Mouse (Mus musculus): ENCODE data around the gene Ppt2. TPM values are rescaled to one million over a fixed set of nuclear protein-coding genes. Genes with fewer than 3 reads are reported as not detected.

The Ppt2 gene
- polyA plus RNA-seq (2014; fragmentation: Illumina TruSeq; extraction: RNeasy Lipid Tissue Mini Kit (QIAGEN cat#74804); ENCODE audit: insufficient read depth, low read depth, low replicate concordance), result 30.7 TPM

GRCm38 (mm10) chr17:34627943-34628643 is at the start of gene Ppt2:
Gene Ppt2 (minus strand): TSS chr17:34628510.

GRCm38 (mm10) chr17:34670235-34670634 is 41.9 kb upstream of the Ppt2 start, which contains the start of gene Tnxb:
Gene Tnxb (plus strand): TSS chr17:34670535.

GRCm38 (mm10) chr17:34646906-34647787 is 18.8 kb upstream of the Ppt2 start, which contains the start of gene Atf6b:
Gene Atf6b (plus strand): TSS chr17:34647146.

GRCm38 (mm10) chr17:34644608-34645007 is 16.3 kb upstream of the Ppt2 start, which contains the start of gene Fkbpl:
Gene Fkbpl (plus strand): TSS chr17:34644764.

GRCm38 (mm10) chr17:34629221-34629751 is 976 bp upstream of the Ppt2 start, which contains the start of gene Prrt1:
Gene Prrt1 (plus strand): TSS chr17:34629533.

GRCm38 (mm10) chr17:34615871-34616270 is 12.4 kb downstream of the Ppt2 start, which contains the start of gene Egfl8:
Gene Egfl8 (minus strand): TSS chr17:34615971.

GRCm38 (mm10) chr17:34604061-34604508 is 24.2 kb downstream of the Ppt2 start, which contains the start of gene Agpat1:
Gene Agpat1 (plus strand): TSS chr17:34604262.

GRCm38 (mm10) chr17:34603375-34604060 is 24.8 kb downstream of the Ppt2 start, which contains the start of gene Rnf5:
Gene Rnf5 (minus strand): TSS chr17:34603690.

GRCm38 (mm10) chr17:34597566-34598095 is 30.7 kb downstream of the Ppt2 start, which contains the start of gene Ager:
Gene Ager (plus strand): TSS chr17:34597862.

GRCm38 (mm10) chr17:34591029-34591993 is 37.0 kb downstream of the Ppt2 start, which contains the start of gene Pbx2:
Gene Pbx2 (plus strand): TSS chr17:34591266.

GRCm38 (mm10) chr17:34589681-34590101 is 38.6 kb downstream of the Ppt2 start, which contains the start of gene Gpsm3:
Gene Gpsm3 (plus strand): TSS chr17:34589806.

Other genes starting within 250 kb of the Ppt2 start
- gene BC051142, start 229.7 kb downstream of the Ppt2 start, polyA plus RNA-seq (2014; fragmentation: Illumina TruSeq; extraction: RNeasy Lipid Tissue Mini Kit (QIAGEN cat#74804); ENCODE audit: insufficient read depth, low read depth, low replicate concordance), result 0.24 TPM
- not detected for gene Btnl4, start 151.2 kb downstream of the Ppt2 start, polyA plus RNA-seq (2014; fragmentation: Illumina TruSeq; extraction: RNeasy Lipid Tissue Mini Kit (QIAGEN cat#74804); ENCODE audit: insufficient read depth, low read depth, low replicate concordance)
- gene Btnl6, start 111.2 kb downstream of the Ppt2 start, polyA plus RNA-seq (2014; fragmentation: Illumina TruSeq; extraction: RNeasy Lipid Tissue Mini Kit (QIAGEN cat#74804); ENCODE audit: insufficient read depth, low read depth, low replicate concordance), result not detected
- 20.4 TPM for gene Notch4, start 64.2 kb downstream of the Ppt2 start, polyA plus RNA-seq (2014; fragmentation: Illumina TruSeq; extraction: RNeasy Lipid Tissue Mini Kit (QIAGEN cat#74804); ENCODE audit: insufficient read depth, low read depth, low replicate concordance)
- gene Gpsm3, start 38.7 kb downstream of the Ppt2 start, polyA plus RNA-seq (2014; fragmentation: Illumina TruSeq; extraction: RNeasy Lipid Tissue Mini Kit (QIAGEN cat#74804); ENCODE audit: insufficient read depth, low read depth, low replicate concordance), result 40.6 TPM
- 32.4 TPM for gene Pbx2, start 37.2 kb downstream of the Ppt2 start, polyA plus RNA-seq (2014; fragmentation: Illumina TruSeq; extraction: RNeasy Lipid Tissue Mini Kit (QIAGEN cat#74804); ENCODE audit: insufficient read depth, low read depth, low replicate concordance)
- 2,693 TPM for gene Ager, start 30.6 kb downstream of the Ppt2 start, polyA plus RNA-seq (2014; fragmentation: Illumina TruSeq; extraction: RNeasy Lipid Tissue Mini Kit (QIAGEN cat#74804); ENCODE audit: insufficient read depth, low read depth, low replicate concordance)
- gene Rnf5, start 24.8 kb downstream of the Ppt2 start, polyA plus RNA-seq (2014; fragmentation: Illumina TruSeq; extraction: RNeasy Lipid Tissue Mini Kit (QIAGEN cat#74804); ENCODE audit: insufficient read depth, low read depth, low replicate concordance), result 48.1 TPM
- 36.8 TPM for gene Agpat1, start 24.2 kb downstream of the Ppt2 start, polyA plus RNA-seq (2014; fragmentation: Illumina TruSeq; extraction: RNeasy Lipid Tissue Mini Kit (QIAGEN cat#74804); ENCODE audit: insufficient read depth, low read depth, low replicate concordance)
- 4.1 TPM for gene Egfl8, start 12.5 kb downstream of the Ppt2 start, polyA plus RNA-seq (2014; fragmentation: Illumina TruSeq; extraction: RNeasy Lipid Tissue Mini Kit (QIAGEN cat#74804); ENCODE audit: insufficient read depth, low read depth, low replicate concordance)
- 1.6 TPM for gene Prrt1, start 1.0 kb upstream of the Ppt2 start, polyA plus RNA-seq (2014; fragmentation: Illumina TruSeq; extraction: RNeasy Lipid Tissue Mini Kit (QIAGEN cat#74804); ENCODE audit: insufficient read depth, low read depth, low replicate concordance)
- 6.8 TPM for gene Fkbpl, start 16.3 kb upstream of the Ppt2 start, polyA plus RNA-seq (2014; fragmentation: Illumina TruSeq; extraction: RNeasy Lipid Tissue Mini Kit (QIAGEN cat#74804); ENCODE audit: insufficient read depth, low read depth, low replicate concordance)
- 31.2 TPM for gene Atf6b, start 18.6 kb upstream of the Ppt2 start, polyA plus RNA-seq (2014; fragmentation: Illumina TruSeq; extraction: RNeasy Lipid Tissue Mini Kit (QIAGEN cat#74804); ENCODE audit: insufficient read depth, low read depth, low replicate concordance)
- 7.5 TPM for gene Tnxb, start 42.0 kb upstream of the Ppt2 start, polyA plus RNA-seq (2014; fragmentation: Illumina TruSeq; extraction: RNeasy Lipid Tissue Mini Kit (QIAGEN cat#74804); ENCODE audit: insufficient read depth, low read depth, low replicate concordance)
- gene C4b, start 115.4 kb upstream of the Ppt2 start, polyA plus RNA-seq (2014; fragmentation: Illumina TruSeq; extraction: RNeasy Lipid Tissue Mini Kit (QIAGEN cat#74804); ENCODE audit: insufficient read depth, low read depth, low replicate concordance), result 122 TPM
- gene Cyp21a1, start 176.1 kb upstream of the Ppt2 start, polyA plus RNA-seq (2014; fragmentation: Illumina TruSeq; extraction: RNeasy Lipid Tissue Mini Kit (QIAGEN cat#74804); ENCODE audit: insufficient read depth, low read depth, low replicate concordance), result not detected
- gene Stk19, start 208.4 kb upstream of the Ppt2 start, polyA plus RNA-seq (2014; fragmentation: Illumina TruSeq; extraction: RNeasy Lipid Tissue Mini Kit (QIAGEN cat#74804); ENCODE audit: insufficient read depth, low read depth, low replicate concordance), result 27.3 TPM
- 27.5 TPM for gene Dxo, start 208.5 kb upstream of the Ppt2 start, polyA plus RNA-seq (2014; fragmentation: Illumina TruSeq; extraction: RNeasy Lipid Tissue Mini Kit (QIAGEN cat#74804); ENCODE audit: insufficient read depth, low read depth, low replicate concordance)
- 19.3 TPM for gene Skiv2l, start 221.7 kb upstream of the Ppt2 start, polyA plus RNA-seq (2014; fragmentation: Illumina TruSeq; extraction: RNeasy Lipid Tissue Mini Kit (QIAGEN cat#74804); ENCODE audit: insufficient read depth, low read depth, low replicate concordance)
- 30.3 TPM for gene Nelfe, start 221.9 kb upstream of the Ppt2 start, polyA plus RNA-seq (2014; fragmentation: Illumina TruSeq; extraction: RNeasy Lipid Tissue Mini Kit (QIAGEN cat#74804); ENCODE audit: insufficient read depth, low read depth, low replicate concordance)
- gene Cfb, start 234.0 kb upstream of the Ppt2 start, polyA plus RNA-seq (2014; fragmentation: Illumina TruSeq; extraction: RNeasy Lipid Tissue Mini Kit (QIAGEN cat#74804); ENCODE audit: insufficient read depth, low read depth, low replicate concordance), result 38.7 TPM

Measured in lung, adult 10 weeks (tissue).